Mouse (Mus musculus) CD4-positive naive resting alpha-beta T cell, adult 57 days (primary cell): ENCODE data around the gene Frem2. TPM values are rescaled to one million over a fixed set of nuclear protein-coding genes. Genes with fewer than 3 reads are reported as not detected.

ENCODE experiments used
- total RNA-seq: library from RNA; stranded (reverse); gene quantifications from one replicate; pipeline ENCODE4 v1.2.4, GENCODE M21; 2023

Frem2 gene
- total RNA-seq: not detected

DNA sequence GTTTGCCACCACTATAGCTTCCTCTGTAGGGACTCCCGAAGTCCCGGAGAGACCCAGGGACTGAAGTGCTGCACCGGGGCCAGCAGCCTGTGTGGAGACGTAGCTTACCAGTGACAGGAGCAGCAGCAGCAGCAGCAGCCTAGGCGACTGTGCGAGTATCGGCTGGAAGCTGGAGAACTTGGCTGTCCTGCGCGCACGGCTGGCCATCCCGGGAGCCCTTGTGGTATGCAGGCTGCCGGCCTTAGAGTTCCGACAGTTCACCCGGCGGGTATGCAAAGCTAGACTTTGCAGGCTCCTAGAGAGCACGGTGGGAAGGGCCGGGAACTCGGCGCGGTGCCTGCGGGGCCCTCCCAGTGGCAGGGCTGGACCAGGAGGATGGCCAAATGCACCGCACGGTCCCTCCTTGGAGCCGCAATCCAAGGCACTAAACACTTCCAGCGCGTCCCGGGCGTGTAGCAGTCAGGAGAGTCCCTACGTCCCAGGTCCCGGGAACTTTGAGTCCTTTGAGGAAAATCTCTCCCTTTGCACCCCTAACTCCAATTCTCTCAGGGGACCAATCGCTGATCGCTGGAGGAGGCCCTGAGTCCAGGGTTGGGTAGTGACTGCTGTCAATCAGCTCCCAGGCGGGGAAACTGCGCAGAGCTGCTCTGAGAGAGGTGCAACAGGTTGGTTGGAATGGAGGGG lies at the start of gene Frem2:
Gene Frem2, minus strand, starts transcription at position 478 of the 684 bp plus-strand sequence.

DNA sequence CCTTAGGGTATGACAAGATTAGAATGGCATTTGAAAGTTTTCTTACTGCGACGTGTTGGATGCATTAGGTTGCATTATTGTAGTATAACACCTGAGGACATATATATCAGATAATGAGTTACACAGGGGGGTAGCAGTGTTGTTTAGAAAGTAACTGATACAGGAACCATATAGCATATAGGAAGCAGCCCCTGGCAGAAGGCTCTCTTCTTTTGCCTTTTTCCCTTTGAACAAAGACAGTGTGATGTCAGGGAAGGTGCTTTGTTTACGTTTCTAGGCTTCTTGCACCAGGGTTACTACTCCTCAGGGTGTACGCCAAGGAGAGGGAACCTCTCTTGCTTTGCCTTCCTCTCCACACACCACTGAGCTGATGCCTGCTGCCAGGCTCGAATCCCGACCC lies 168.8 kb downstream of the Frem2 start, which contains the start of gene Stoml3:
Gene Stoml3, plus strand, starts transcription at position 301 of the 400 bp plus-strand sequence.

Other genes starting within 250 kb of the Frem2 start
- gene Nhlrc3, start 194.0 kb downstream of the Frem2 start, total RNA-seq: 18.9 TPM
- 45.8 TPM for gene Proser1, start 193.7 kb downstream of the Frem2 start, total RNA-seq
- 0.98 TPM for gene Stoml3, start 168.7 kb downstream of the Frem2 start, total RNA-seq
- gene Gm10985, start 187.7 kb upstream of the Frem2 start, total RNA-seq: not detected
- gene Ufm1, start 206.5 kb upstream of the Frem2 start, total RNA-seq: 52.0 TPM